Mouse (Mus musculus) T-cell, adult 2 months (primary cell): ENCODE measurements around the gene Synj2.

Experiments used
- DNase-seq: peaks from one replicate; pipeline ENCODE4 v3.0.0; 2022; ENCODE audit warnings: low spot score

Gene Synj2

GRCm38 (mm10) chr17:5941230-5942043, at the start of gene Synj2:
Gene Synj2, plus strand, starts transcription at chr17:5941280.
- peak; percentile 36 for DNase-seq

GRCm38 (mm10) chr17:5891933-5892683, 49.0 kb upstream of the Synj2 start:
- DNase-seq, result no peak

GRCm38 (mm10) chr17:5893092-5893491, 48.0 kb upstream of the Synj2 start:
- DNase-seq, result no peak

GRCm38 (mm10) chr17:5893574-5894148, 47.4 kb upstream of the Synj2 start:
- DNase-seq, result no peak

- no peak for DNase-seq
Measured at GRCm38 (mm10) chr17:5896066-5896465, 45.0 kb upstream of the Synj2 start.

GRCm38 (mm10) chr17:5896607-5897006, 44.5 kb upstream of the Synj2 start:
- no peak for DNase-seq

GRCm38 (mm10) chr17:5897326-5898200, 43.5 kb upstream of the Synj2 start:
- DNase-seq, result no peak

- no peak for DNase-seq
Measured at GRCm38 (mm10) chr17:5899251-5899650, 41.8 kb upstream of the Synj2 start.

GRCm38 (mm10) chr17:5901381-5901780, 39.7 kb upstream of the Synj2 start:
- no peak for DNase-seq

- DNase-seq, result no peak
Measured at GRCm38 (mm10) chr17:5903630-5904301, 37.3 kb upstream of the Synj2 start.

GRCm38 (mm10) chr17:5909681-5910080, 31.4 kb upstream of the Synj2 start:
- DNase-seq, result no peak

- no peak for DNase-seq
Measured at GRCm38 (mm10) chr17:5911591-5911990, 29.5 kb upstream of the Synj2 start.

GRCm38 (mm10) chr17:5912797-5913196, 28.3 kb upstream of the Synj2 start:
- no peak for DNase-seq

- no peak for DNase-seq
Measured at GRCm38 (mm10) chr17:5914217-5914616, 26.9 kb upstream of the Synj2 start.

- no peak for DNase-seq
Measured at GRCm38 (mm10) chr17:5921954-5922353, 19.1 kb upstream of the Synj2 start.

GRCm38 (mm10) chr17:5923281-5923680, 17.8 kb upstream of the Synj2 start:
- no peak for DNase-seq

GRCm38 (mm10) chr17:5924238-5924637, 16.8 kb upstream of the Synj2 start:
- no peak for DNase-seq

GRCm38 (mm10) chr17:5926710-5927109, 14.4 kb upstream of the Synj2 start:
- DNase-seq, result no peak

- no peak for DNase-seq
Measured at GRCm38 (mm10) chr17:5929031-5929430, 12.0 kb upstream of the Synj2 start.

- no peak for DNase-seq
Measured at GRCm38 (mm10) chr17:5932161-5932560, 8.9 kb upstream of the Synj2 start.

- peak; percentile 58 for DNase-seq
Measured at GRCm38 (mm10) chr17:5934554-5935324, 6.3 kb upstream of the Synj2 start.
